Mouse (Mus musculus): ENCODE measurements around the gene Capn2.

Capn2 gene

GRCm38 (mm10) chr1:182516758-182517676, at the start of gene Capn2:
Capn2 (minus strand) TSS chr1:182517608.
- POLR2A ChIA-PET = interaction anchor here in 3 of 4 experiments (0.9 to 1.2 kb wide), 6 partner anchors 10 to 129 kb away, joined by 3 read pairs; no protein-coding TSS in a partner anchor
- CTCF ChIA-PET = interaction anchor here in 2 of 4 experiments (0.5 to 0.8 kb wide), 3 partner anchors 27 to 352 kb away, joined by 3 to 4 read pairs (median 3); partner anchors contain the start of gene Fbxo28 (in 1 of the 2)

- ChIA-PET POLR2A (no interaction called here), CTCF (interaction anchor here in 3 of 4 experiments (0.6 to 1.4 kb wide), 3 partner anchors 38 to 1078 kb away, joined by 4 to 9 read pairs (median 4); no protein-coding TSS in a partner anchor)
Measured at GRCm38 (mm10) chr1:182565351-182565835, 48.0 kb upstream of the Capn2 start.

- ChIA-PET CTCF (interaction anchor here (0.5 to 2.6 kb wide), 18 partner anchors 10 to 1077 kb away, joined by 3 to 10 read pairs (median 4); no protein-coding TSS in a partner anchor), POLR2A (interaction anchor here in 2 of 4 experiments (1.0 to 1.4 kb wide), 4 partner anchors 19 to 531 kb away, joined by 3 to 4 read pairs (median 4); partner anchors contain the start of gene Trp53bp2 (in 1 of the 2))
Measured at GRCm38 (mm10) chr1:182564408-182565120, 47.2 kb upstream of the Capn2 start, which contains the start of gene Capn8. Capn8 (plus strand) TSS chr1:182565007.

- POLR2A ChIA-PET = interaction anchor here (0.5 to 1.6 kb wide), 16 partner anchors 9 to 653 kb away, joined by 3 to 5 read pairs (median 4); partner anchors contain the start of gene Fbxo28 (in 1 of the 4)
- CTCF ChIA-PET = interaction anchor here (0.6 to 3.0 kb wide), 16 partner anchors 9 to 710 kb away, joined by 3 to 20 read pairs (median 3); no protein-coding TSS in a partner anchor
Measured at GRCm38 (mm10) chr1:182562576-182563370, 45.4 kb upstream of the Capn2 start.

- ChIA-PET CTCF (interaction anchor here in 3 of 4 experiments (0.6 to 3.0 kb wide), 15 partner anchors 23 to 711 kb away, joined by 3 to 20 read pairs (median 3); no protein-coding TSS in a partner anchor), POLR2A (interaction anchor here in 3 of 4 experiments (0.6 to 1.6 kb wide), 9 partner anchors 10 to 395 kb away, joined by 3 to 5 read pairs (median 3); no protein-coding TSS in a partner anchor)
Measured at GRCm38 (mm10) chr1:182561945-182562514, 44.6 kb upstream of the Capn2 start.

GRCm38 (mm10) chr1:182560390-182561098, 43.1 kb upstream of the Capn2 start:
- POLR2A ChIA-PET = interaction anchor here in 2 of 4 experiments (0.5 to 1.6 kb wide), 4 partner anchors 25 to 435 kb away, joined by 3 to 7 read pairs (median 4); no protein-coding TSS in a partner anchor
- CTCF ChIA-PET = interaction anchor here in 3 of 4 experiments (0.5 to 3.0 kb wide), 14 partner anchors 14 to 769 kb away, joined by 3 to 20 read pairs (median 4); partner anchors contain the start of genes Ccdc185 (in 1 of the 3) and Srp9 (in 1 of the 3)

GRCm38 (mm10) chr1:182559530-182559929, 42.1 kb upstream of the Capn2 start:
- ChIA-PET POLR2A (interaction anchor here in 2 of 4 experiments (0.7 to 0.8 kb wide), 2 partner anchors 27 to 492 kb away, joined by 5 to 6 read pairs; no protein-coding TSS in a partner anchor), CTCF (interaction anchor here in 1 of 4 experiments (0.6 kb wide), 1 partner anchor 456 kb away, joined by 3 read pairs; no protein-coding TSS in a partner anchor)

GRCm38 (mm10) chr1:182558271-182558670, 40.9 kb upstream of the Capn2 start:
- ChIA-PET POLR2A (interaction anchor here in 2 of 4 experiments (0.6 to 1.1 kb wide), 3 partner anchors 34 to 491 kb away, joined by 3 to 7 read pairs (median 3); no protein-coding TSS in a partner anchor), CTCF (no interaction called here)

GRCm38 (mm10) chr1:182553649-182554375, 36.4 kb upstream of the Capn2 start:
- CTCF ChIA-PET = interaction anchor here (0.6 to 1.6 kb wide), 12 partner anchors 10 to 895 kb away, joined by 3 to 8 read pairs (median 4); partner anchors contain the start of gene Capn8 (in 1 of the 4)
- POLR2A ChIA-PET = interaction anchor here in 1 of 4 experiments (0.6 to 2.1 kb wide), 2 partner anchors 31 to 40 kb away, joined by 3 to 5 read pairs; no protein-coding TSS in a partner anchor

GRCm38 (mm10) chr1:182550761-182551160, 33.4 kb upstream of the Capn2 start:
- CTCF ChIA-PET = interaction anchor here in 2 of 4 experiments (1.4 to 1.6 kb wide), 2 partner anchors 61 to 409 kb away, joined by 3 read pairs; no protein-coding TSS in a partner anchor
- POLR2A ChIA-PET = interaction anchor here in 1 of 4 experiments (1.6 kb wide), 1 partner anchor 13 kb away, joined by 3 read pairs; no protein-coding TSS in a partner anchor

GRCm38 (mm10) chr1:182543906-182544305, 26.5 kb upstream of the Capn2 start:
- POLR2A ChIA-PET = interaction anchor here in 1 of 4 experiments (1.0 kb wide), 1 partner anchor 28 kb away, joined by 3 read pairs; no protein-coding TSS in a partner anchor
- CTCF ChIA-PET = no interaction called here

- CTCF ChIA-PET = no interaction called here
Measured at GRCm38 (mm10) chr1:182543136-182543535, 25.7 kb upstream of the Capn2 start.

GRCm38 (mm10) chr1:182542110-182542509, 24.7 kb upstream of the Capn2 start:
- ChIA-PET POLR2A (no interaction called here), CTCF (no interaction called here)

More at GRCm38 (mm10) chr1:182543136-182543535, 25.7 kb upstream of the Capn2 start:
- POLR2A ChIA-PET = no interaction called here

- CTCF ChIA-PET = interaction anchor here in 2 of 4 experiments (1.0 to 1.2 kb wide), 4 partner anchors 48 to 50 kb away, joined by 3 to 4 read pairs (median 4); no protein-coding TSS in a partner anchor
Measured at GRCm38 (mm10) chr1:182539023-182539940, 21.9 kb upstream of the Capn2 start.

More at GRCm38 (mm10) chr1:182539023-182539940, 21.9 kb upstream of the Capn2 start:
- POLR2A ChIA-PET = interaction anchor here in 2 of 4 experiments (0.7 to 1.6 kb wide), 4 partner anchors 13 to 358 kb away, joined by 3 to 4 read pairs (median 3); no protein-coding TSS in a partner anchor
